Mouse (Mus musculus): ENCODE data around the gene Fem1b.
"Not testable (repeated sequence)": the region's sequence is repeated elsewhere in the genome, so short reads cannot be mapped to it uniquely, and the experiment has no call there.

Fem1b gene

DNA sequence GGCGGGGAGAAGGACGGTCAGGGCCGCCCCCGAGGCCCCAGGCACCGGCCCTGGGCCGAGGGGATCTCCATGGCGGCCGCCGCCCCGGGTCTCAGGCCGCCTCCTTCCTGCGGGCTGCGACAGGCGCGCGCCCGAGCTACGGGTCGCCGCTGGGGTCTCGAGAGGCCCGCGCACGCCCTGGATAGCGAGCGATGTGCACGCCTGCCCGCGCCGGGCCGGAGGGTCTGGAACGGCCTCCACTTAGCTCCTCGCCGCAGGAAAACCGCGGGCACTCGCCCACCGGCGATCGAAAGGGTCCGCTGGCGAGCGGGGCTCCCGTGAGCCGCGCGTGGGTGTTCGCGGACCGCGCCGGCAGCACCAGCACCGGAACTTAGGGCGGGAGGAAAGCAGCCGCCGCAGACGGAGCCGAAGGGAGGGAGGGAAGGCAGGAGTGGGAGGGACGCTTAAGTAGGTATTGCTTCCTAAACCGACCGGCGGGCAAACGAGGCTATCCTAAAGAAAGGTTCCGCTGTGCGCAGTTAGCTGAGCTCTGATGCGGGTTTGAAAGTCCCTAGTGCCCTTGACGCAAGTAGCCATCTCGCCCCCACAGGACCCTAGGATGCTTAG is at the start of gene Fem1b:
Gene Fem1b (minus strand): TSS at position 419 of the 606 bp plus-strand sequence.
- peak; percentile 91 for DNase-seq (ENCODE audit: low spot score)

DNA sequence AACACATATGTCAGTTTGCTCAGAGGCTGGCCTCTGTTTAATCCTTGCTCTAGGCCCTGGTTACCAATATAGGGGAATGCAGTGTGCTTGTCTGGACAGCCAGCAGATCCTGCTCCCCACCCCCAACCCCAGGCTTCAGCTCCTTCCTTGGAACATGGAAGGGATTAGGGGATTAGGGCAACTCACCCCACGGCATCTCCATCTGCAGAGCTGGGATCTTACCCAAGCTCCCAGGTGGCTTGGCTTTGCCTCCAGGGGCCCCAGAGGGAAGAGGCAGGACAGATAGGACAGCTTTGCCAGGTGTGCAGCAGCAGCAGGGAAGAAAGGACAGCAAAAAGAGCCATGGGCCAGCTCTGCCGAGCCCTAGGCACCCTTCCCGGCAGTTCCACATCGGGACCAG is 49.1 kb upstream of the Fem1b start:
- no peak for DNase-seq (ENCODE audit: low spot score)

DNA sequence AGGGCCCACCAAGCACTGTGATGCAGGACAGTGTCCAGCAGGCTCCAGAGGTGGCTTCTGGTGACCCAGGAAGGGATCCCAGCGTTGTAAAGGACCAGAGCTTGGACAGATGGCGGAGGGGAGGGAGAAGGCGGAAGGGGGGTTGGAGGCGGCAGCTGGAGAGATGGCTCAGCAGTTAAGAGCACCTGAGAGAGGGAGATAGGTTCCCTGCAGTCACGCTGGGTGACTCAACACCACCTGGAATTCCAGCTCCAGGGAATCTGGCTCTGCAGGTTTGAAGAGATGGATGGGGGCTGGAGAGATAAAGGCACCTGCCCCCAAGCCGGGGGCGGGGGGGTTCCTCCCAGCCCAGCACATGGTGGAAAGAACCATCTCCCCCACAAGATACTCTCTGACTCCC is 48.4 kb upstream of the Fem1b start:
- not testable (repeated sequence) for DNase-seq (ENCODE audit: low spot score)

DNA sequence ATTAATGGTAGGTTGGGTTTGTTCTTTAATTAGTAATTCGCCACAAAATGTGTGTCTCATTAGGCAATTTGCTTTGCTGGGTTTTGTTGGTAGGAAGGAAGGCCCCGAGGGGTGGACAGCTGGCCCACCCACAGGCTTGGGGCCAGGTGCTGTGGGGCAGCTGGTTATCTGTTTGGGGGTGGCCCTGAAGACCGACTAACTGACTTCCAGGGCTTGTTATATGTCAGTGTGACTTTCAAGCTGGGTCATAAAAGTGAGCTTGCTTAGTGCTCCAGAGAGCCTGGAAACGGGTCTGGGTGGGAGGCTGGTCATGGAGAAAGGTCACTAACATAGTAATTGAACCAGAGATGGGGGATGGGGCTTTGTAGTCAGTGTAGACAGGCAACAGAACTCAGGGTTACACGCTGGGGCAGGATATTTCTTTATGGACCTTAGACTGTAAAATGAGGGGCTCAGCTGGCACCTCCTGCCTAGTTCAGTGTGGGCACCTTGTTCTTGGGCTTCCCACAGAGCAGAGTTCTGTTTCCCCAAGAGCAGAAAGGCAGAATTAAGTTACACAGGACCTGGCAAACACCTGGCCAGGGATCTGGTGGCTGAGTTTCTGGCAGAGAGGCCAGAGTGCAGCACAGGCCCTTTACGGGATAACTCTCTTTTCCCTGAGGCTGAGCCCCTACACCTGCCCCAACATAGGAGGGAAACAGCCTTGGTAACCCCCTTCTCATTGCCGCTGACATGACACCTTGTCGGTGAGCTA is 46.7 kb upstream of the Fem1b start:
- DNase-seq (ENCODE audit: low spot score) = no peak

DNA sequence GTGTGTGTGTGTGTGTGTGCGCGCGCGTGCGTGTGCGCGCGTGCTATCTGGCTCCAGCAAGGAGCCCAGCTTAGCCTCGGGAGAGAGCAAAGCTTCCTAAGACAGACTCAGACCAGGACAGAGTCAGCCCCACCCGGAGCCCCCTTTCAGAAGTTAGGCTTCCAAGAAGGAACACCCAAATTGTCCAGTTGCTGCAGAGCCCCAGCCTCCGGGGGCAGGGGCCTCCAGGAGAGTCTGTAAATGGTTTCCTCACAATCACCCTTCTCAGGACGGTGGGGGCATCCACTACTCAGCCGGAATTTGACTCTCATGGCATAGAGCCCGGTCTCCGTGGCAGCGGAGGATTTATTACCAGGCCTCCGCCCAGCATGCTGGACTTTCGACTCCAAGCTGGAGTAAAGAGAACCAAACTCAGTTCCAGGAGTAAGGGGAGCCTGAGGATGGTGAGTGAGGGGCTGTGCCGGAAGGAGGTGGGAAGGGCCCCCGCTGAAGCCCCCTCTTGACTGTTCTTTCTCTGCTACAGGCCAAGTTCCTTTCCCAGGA is 46.1 kb upstream of the Fem1b start, which contains the start of gene Calml4:
Gene Calml4 (plus strand): TSS at position 362 of the 543 bp plus-strand sequence.
- no peak for DNase-seq (ENCODE audit: low spot score)

DNA sequence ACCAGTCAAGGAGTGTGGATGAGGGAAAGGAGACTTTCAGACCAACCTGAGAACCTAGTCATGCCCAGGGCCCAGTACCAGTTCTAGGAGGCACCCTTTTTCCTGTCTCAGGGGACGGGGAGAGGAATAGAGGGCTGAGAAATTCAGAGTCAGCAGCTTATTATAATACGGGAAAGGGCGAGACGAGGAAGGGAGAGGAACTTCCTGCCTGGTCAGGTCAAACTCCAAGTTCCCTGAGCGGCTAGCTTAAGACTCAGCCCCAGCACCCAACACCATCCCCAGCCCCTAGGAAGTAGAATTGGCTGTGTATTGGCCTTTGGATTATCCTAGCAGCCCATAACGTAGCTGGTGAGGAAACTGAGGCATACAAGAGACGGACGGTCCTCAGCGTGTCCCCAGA is 45.5 kb upstream of the Fem1b start:
- no peak for DNase-seq (ENCODE audit: low spot score)

DNA sequence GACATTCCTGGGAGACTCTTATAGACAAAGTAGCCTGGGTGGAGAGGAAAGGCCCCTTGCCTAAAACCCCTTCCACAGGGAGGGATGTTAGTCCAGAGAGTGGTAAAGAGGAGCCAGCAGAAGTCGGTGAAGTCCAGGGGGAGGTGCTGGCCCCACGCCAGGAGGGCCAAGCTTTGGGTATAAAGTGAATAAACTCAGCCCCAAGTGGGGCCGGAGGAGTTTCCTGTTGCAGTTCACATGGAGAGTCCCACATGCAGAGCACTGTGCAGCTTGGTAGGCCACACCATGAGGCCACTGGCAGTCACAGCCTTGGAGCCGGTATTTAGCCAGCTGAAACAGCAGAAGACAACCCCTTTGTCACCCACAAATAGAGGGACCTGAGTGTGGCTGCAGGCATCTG is 42.7 kb upstream of the Fem1b start:
- DNase-seq (ENCODE audit: low spot score) = no peak

DNA sequence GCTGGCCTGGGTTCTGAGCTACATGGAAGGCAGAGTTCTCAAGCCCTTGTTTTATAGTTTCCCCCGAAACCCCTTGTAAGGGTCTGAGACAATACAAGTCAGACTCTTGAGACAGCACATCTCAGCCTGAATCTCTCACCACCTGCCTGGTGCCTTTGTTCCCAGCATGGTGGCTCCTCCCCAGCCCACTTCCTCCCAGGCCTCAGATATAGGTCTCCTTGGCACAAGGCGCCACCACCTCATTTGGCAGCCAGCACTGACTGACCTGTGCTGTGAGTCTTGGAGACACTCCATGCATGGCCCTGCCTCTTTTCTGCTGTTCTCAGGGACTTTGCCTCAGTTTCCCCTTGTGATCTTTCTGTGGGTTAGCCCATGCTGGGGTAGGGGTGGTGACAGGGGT is 39.8 kb upstream of the Fem1b start:
- no peak for DNase-seq (ENCODE audit: low spot score)

DNA sequence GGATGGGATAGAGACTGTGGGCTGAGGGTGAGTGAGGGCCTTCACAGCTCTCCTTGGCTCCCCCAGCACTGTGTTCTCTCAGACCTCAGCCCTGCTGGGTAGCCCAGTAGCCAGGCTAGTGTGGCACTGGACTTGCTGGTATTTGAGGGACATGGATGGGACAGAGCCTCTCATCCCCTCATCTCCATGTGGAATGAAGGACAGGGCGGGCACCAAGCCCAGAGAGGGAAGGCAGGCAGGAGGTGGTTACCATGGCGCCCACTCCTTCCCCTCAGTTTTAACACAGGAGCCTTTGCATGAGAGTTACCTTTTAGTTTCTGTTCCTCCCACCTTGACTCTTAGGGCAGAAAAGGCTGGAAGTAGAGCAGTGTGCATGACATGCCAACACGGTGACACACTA is 36.9 kb upstream of the Fem1b start:
- DNase-seq (ENCODE audit: low spot score) = no peak

DNA sequence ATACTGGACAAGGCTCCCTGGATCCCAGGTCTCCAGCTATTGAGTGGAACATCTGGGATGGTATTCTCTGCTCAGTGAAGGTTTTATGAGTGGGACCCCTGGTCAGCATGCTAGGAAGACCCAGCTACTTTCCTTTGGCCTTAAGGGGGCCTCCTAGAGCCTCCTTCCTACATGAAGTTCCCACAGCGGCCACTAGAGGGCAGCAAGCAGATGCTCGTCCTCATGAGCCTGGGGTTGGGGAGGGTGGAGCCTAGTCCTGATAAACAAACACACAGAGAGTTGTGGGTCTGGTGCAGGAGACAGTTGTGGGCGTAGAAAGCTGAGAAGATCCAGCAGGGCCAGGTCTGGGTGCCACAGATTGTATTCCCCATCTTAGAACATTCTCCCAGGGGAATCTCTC is 36.0 kb upstream of the Fem1b start:
- peak; percentile 90 for DNase-seq (ENCODE audit: low spot score)

DNA sequence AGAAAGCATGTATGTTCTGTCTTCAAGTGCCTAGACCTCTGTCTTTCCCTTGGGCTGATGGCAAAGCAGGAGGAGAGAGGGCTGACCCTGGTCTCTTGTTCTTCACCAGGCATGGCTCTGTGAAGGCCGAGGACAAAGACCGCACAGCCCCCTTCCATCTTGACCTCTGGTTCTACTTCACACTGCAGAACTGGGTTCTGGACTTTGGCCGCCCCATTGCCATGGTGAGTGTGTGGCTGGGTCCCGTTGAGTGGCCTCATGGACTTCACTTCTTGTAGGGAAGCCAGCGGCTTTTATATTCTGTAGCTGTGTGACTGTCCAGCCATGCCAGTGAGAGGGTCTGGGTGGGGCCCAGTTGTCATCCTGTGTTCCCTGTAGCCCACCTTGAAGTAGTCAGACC is 32.7 kb upstream of the Fem1b start:
- no peak for DNase-seq (ENCODE audit: low spot score)

DNA sequence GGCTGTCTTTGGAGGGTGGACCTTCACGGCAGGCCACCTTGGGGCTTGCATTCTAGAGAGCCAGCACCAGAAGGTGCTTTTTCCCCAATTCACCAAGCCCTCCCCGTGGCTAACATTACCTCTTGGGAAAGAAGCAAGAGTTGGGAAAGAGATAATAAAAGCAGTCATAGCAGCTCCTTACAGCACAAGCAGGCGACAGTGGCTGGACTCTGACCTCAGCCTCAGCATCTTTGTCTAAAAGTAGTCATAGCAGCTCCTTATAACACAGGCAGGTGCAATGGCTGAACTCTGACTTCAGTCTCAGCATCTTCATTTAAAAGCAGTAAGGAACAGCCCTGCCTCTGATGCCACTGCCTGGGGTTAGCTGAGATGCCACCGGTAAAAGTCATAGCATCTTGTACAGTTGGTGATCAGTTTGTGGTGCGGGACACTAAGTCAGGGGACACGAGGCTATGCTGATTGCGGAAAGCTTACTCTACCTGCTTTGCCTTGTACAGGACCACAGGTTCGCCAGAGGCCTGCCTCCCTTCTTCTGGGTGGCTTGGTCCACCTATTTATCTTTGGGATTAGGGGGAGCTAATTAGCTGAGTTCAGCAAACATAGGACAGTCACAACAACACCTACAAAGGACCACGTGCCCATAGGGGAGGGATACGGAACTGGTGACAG is 31.8 kb upstream of the Fem1b start:
- no peak for DNase-seq (ENCODE audit: low spot score)

DNA sequence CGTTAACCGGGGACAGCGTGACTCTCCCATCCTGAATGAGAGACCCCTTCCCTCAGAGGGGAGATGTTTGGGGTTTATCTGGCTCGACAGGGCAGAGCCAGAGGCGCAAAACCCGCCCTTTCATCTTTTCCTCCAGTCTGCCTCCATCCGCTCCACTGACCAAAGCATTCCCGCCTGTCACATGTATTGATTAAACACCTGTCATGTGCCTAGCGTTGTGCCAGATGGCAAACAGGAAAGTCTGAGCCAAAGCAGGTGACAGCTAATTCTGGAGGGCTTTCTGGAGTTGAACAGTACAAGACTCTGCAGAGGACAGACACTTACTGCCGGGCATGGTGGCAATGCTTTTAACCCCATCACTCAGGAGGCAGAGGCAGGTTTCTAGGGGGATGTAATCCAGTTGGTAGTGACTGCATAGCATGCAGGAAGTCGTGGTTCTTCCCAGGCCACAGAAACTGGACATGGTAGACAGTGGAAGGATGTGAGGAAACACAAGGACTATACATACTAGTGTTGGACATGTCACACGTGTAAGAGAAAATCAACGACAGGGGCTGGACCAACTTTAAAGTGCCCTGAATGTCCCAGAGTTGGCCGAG is 27.5 kb upstream of the Fem1b start:
- peak; percentile 29 for DNase-seq (ENCODE audit: low spot score)

DNA sequence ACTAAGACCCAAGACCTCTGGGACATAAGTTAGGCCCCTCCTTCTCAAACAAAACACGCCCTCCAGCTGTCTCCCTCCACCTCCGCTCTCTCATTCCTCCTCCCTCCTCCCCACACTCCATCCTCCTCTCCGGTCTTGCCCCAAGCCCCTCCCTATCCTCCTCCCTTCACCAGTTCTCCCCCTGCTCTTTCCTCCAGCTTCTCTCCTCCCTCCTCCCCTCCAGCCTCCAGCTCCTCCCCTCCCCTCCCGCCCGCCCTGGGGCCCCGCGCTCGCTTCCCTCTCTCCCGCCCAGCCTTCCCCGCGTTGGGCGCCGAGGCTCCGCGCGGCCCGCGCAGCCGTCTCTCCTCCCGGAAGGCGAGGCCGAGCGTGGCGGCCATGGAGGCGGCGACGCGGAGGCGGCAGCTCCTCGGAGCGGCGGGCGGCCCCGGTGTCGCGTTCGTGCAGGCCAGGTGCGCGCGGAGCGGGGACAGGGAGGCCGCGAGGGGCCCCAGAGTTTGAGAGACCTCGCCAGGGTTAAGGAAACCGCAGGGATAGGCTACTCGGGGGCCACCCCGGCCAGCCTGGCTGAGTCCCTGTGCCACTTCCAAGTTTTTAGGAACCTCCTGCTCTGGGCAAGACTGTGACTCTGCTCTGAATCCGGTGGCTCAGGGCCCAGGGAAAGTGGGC is 26.9 kb upstream of the Fem1b start, which contains the start of gene Cln6:
Gene Cln6 (plus strand): TSS at position 280 of the 666 bp plus-strand sequence.
- DNase-seq (ENCODE audit: low spot score) = peak; percentile 83

DNA sequence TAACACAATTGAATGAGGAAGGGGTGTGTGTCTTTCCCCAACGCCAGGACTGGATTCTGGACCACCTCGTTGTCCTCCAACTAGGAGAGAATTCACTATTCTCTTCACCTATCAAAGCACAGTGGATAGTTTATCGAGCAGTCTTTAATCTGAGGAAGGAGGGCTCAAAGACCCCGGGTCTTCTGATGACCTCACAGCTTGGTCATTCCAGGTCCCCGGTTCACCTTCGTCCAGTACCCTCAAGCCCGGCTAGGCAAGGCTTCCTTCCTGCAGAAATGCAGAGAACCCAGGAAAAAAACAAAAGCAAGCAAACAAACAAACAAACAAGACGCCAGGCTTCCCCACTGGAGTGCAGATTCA is 26.4 kb upstream of the Fem1b start:
- DNase-seq (ENCODE audit: low spot score) = no peak

DNA sequence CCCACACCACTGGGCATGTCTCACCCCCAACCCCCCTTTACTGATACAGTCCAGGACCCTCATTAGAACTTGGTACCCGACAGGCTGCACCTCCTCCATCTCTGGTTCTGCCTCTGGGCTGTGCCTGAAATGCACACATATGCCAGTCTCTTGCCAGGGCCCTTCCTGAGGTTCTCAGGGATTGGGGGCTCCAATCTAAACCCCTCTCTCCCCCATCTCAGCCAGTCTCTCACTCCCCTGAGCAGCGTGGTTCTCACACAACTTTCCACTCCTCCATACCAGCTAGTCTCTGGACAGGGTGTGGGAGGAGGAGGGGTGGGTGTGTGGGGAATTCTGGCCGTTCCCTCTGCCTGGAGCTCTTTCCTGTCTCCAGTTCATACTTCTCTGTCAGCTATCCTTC is 25.9 kb upstream of the Fem1b start:
- DNase-seq (ENCODE audit: low spot score) = no peak

DNA sequence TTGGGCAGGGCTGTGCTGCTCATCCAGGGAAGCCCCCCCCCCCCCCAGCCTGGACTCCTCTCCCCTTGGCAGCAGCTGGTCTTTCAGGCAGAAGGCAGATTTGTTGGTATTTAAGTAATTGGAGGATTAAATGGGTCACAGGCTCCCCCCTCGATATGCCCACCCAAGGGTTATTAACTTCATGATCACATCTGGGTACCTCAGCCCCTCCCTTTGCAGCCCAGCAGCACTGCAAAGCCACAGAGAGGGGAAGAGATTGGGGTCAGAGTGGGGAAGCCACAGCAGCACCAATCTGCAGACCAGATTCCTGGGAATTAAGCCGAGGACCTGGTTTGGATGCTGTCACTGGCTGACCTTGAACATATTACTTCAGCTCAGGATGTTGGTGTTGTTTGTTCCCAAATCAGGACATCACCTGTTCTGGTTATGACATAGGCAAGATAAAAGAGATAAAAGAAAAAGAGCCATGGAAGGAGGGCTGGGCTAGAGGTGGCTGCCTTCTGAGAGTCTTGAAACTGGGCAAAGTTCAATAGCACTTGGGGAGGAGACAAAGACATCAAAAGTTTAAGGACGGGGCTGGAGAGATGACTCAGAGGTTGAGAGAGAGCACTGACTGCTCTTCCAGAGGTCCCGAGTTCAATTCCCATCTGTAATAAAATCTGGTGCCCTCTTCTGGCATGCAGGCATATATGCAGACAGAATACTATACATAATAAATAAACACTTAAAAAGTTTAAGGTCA is 24.1 kb upstream of the Fem1b start:
- DNase-seq (ENCODE audit: low spot score) = no peak

DNA sequence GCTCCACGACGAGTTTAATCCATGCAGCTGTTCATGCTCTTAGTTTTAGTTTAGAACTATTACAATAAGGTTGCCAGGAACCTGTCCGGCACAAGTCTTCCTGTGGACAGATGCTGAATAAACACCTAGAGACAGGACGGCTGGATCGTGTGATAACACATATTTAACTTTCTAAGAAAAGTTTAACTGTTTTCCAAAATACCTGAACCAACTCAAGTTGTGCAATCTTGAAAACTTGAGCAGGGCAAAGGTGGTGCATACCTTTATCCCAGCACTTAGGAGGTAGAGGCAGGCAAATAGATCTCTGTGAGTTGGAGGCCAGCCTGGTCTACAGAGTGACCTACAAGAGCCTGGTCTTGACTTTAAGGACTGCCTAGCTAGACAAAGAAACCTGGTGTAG is 23.2 kb upstream of the Fem1b start:
- DNase-seq (ENCODE audit: low spot score) = no peak

DNA sequence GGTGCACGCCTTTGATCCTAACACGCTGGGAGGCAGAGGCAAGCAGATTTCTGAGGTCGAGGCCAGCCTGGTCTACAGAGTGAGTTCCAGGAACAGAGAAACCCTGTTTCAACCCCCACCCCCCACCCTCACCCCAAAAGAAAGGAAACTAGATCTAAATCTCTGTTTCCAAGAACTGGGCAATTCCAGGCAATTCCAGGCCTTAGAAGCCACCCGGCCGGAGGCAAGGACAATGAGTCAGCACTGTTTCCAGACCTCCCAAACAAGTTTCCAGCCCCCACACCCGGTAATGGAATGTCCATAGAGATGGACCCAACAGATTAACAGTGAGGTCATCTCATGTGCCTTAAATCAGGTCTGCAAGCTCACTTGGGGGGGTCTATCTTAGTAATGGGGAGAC is 18.1 kb upstream of the Fem1b start:
- DNase-seq (ENCODE audit: low spot score) = no peak

DNA sequence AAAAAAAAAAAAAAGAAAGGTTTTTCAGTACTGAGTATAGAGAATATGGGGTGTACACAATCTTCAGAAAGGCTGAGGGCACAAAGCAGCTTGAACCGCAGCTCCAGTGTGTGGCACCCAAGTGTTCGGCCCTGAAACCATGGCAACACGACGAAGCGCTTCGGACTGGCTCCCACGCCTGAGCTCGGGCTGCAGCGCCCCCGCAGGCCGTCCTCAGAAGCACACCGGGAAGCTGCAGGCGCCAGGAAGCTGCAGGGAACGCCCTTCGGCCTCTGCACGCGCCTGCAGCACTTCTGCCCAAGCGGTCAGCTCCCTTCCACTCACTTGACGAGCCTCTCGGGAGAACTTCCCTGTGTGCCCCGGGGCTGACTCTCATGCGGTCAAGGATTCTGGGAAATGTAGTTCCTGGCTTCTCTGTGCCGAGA is 16.9 kb upstream of the Fem1b start:
- DNase-seq (ENCODE audit: low spot score) = peak; percentile 91

DNA sequence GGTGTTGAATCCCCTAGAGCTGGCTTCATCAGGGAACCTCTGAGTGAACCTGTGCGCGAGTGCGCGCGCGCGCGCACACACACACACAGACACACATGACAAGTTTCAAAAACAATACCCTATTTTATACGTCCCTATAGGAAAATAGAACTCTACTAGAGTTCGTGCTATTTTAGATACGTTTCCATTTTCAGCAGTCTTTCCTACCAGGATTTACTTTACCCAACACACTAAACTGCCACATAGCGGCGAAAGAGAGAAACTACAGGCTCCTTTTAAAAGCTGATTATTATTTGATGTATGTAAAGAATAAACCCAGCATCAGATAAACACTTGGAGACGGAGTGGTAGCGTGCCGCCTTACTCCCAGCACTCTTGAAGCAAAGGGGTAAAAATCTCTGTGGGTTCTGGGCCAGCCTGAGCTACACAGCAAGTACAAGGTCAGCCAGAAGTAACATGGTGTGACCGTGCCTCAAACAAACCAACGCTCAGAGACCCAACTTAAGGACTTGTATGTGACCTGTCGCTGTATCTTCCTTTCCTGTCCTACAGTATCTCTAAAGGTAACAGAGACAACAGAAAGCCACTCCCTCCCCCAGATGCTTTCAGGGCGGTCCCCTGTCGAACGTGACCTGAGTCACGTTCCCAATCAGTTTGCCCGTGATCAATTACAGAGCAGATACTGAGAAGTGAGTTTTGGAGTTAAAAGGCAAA is 16.4 kb upstream of the Fem1b start:
- DNase-seq (ENCODE audit: low spot score) = peak; percentile 59
